Mouse (Mus musculus) limb, embryonic 10.5 days (tissue): ENCODE results near the gene Rbm39. TPM values are rescaled to one million over a fixed set of nuclear protein-coding genes. Genes with fewer than 3 reads are reported as not detected.

Source experiments
- DNase-seq: peaks from one replicate; pipeline ENCODE4 v3.0.0-alpha.2; 2017; ENCODE audit warnings: low spot score
- H3K27ac ChIP-seq: fragments of 300-500 bp; sonication (generic); 2 replicates; pipeline ENCODE4 v1.5.1; 2016; ENCODE audit warnings: mild to moderate bottlenecking
- H3K27me3 ChIP-seq: fragments of 300-500 bp; sonication (generic); 2 replicates; pipeline ENCODE4 v1.6.1; 2016; ENCODE audit warnings: low read depth, mild to moderate bottlenecking; ENCODE audit not compliant: poor library complexity, severe bottlenecking
- H3K36me3 ChIP-seq: fragments of 300-500 bp; sonication (generic); 2 replicates; pipeline ENCODE4 v1.6.1; 2016; ENCODE audit warnings: mild to moderate bottlenecking, moderate library complexity
- H3K4me1 ChIP-seq: fragments of 300-500 bp; sonication (generic); 2 replicates; pipeline ENCODE4 v1.6.1; 2016
- H3K4me3 ChIP-seq: fragments of 300-500 bp; sonication (generic); 2 replicates; pipeline ENCODE4 v1.5.1; 2016; ENCODE audit warnings: mild to moderate bottlenecking, moderate library complexity
- H3K9me3 ChIP-seq: fragments of 300-500 bp; sonication (generic); replicated peaks from 2 replicates; pipeline ENCODE4 v1.6.1; 2016; ENCODE audit warnings: mild to moderate bottlenecking
- WGBS: fragments of 180-500 bp; shearing (Covaris S2); methylation state at CpG from one replicate; pipeline ENCODE4 v1.1.7; 2016; 5-methylcytosine and 5-hydroxymethylcytosine counted together
- polyA plus RNA-seq: library from polyadenylated mRNA; unstranded; fragments of >200 nt; fragmentation: Nextera tagmentation; extraction: Ambion mirVana; gene quantifications from 2 replicates; pipeline ENCODE4 v1.2.1, GENCODE M21; 2016

Gene Rbm39
- 469 and 559 TPM in 2 replicates for polyA plus RNA-seq

DNA sequence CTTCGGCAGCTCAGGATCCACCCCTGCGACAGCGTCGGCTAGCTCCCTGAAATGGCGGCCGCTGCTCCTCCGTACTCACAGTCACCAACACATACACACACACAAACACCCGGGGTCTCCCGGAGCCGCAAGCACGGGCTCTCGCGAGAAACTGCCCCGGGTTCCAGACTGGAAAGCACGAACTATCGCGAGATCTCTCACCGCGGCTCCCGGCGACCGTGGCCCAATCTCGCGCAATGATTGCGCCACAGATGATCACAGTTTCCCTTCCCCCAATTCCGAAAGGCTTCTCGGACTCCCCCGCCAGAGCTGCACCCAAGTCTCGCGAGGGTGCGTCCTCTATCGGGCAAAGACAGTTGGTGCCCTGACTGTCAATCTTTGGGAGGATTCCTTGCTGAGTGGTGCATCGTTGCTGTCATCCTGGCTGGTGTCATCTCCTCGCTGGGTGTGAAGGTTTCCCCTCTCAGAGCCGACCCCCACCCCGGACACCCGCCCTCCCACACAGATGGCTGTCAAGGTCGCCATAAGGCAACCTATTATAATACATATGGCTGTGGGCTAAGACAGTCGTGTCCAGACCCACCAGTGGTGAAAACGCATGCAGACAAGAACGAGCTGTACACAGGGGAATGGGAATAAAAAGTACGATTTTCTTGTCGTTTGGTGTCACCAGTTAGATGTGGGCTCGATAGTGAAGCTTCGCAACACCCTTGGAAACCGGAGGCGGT is at the start of gene Rbm39:
Rbm39 (minus strand) TSS at position 145 of the 728 bp plus-strand sequence.
- DNase-seq: peak; percentile 100
- peak within 1 kb of the TSS; percentile 90 for H3K4me3 ChIP-seq
- H3K36me3 ChIP-seq: peaks cover 41% of the 10 kb centered on the region
- peaks cover 20% of the 10 kb centered on the region for H3K4me1 ChIP-seq
- no peaks in the 10 kb centered on the region for H3K9me3 ChIP-seq
- no peaks in the 10 kb centered on the region for H3K27me3 ChIP-seq
- peak within 1 kb of the TSS; percentile 100 for H3K27ac ChIP-seq
- WGBS: under 1% methylated on average over 47 of the region's 47 CpGs

GRCm38 (mm10) chr2:156229171-156229570 is 49.1 kb upstream of the Rbm39 start:
- Histone ChIP-seq H3K27ac (no peak overlapping the region), H3K9me3 (no peaks in the 10 kb centered on the region), H3K36me3 (peaks cover 89% of the 10 kb centered on the region), H3K27me3 (no peaks in the 10 kb centered on the region), H3K4me3 (no peak overlapping the region), H3K4me1 (peaks cover 11% of the 10 kb centered on the region)
- no peak for DNase-seq
- whole genome bisulfite sequencing: 95% methylated on average over 1 of the region's 1 CpGs

DNA sequence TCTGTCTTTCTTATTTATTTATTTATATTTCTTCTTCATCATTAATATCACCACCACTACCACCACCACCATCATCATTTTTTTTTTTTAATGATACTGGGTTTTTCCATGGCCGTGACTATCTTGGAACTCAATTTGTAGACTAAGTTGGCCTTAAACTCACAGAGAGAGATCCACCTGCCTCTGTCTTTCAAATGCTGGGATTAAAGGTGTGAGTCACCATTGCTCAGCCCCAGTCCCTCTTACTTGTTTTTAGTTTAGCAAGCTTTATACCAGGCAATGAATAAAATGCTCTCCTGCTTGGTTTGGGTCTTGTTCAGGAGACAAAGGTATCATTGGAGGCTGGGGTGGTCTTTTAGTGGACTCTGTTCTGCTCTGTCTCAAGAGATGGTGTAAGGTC is 47.7 kb upstream of the Rbm39 start:
- no peak overlapping the region for H3K4me3 ChIP-seq
- DNase-seq: no peak
- H3K9me3 ChIP-seq: no peaks in the 10 kb centered on the region
- H3K27ac ChIP-seq: no peak overlapping the region
- H3K4me1 ChIP-seq: no peaks in the 10 kb centered on the region
- peaks cover 94% of the 10 kb centered on the region for H3K36me3 ChIP-seq
- WGBS: 89% methylated on average over 1 of the region's 1 CpGs
- H3K27me3 ChIP-seq: no peaks in the 10 kb centered on the region

- H3K36me3 ChIP-seq: peaks cover 80% of the 10 kb centered on the region
- no peaks in the 10 kb centered on the region for H3K27me3 ChIP-seq
- no peaks in the 10 kb centered on the region for H3K9me3 ChIP-seq
- H3K4me3 ChIP-seq: no peak overlapping the region
- no peak overlapping the region for H3K27ac ChIP-seq
- H3K4me1 ChIP-seq: no peaks in the 10 kb centered on the region
- 95% methylated on average over 5 of the region's 5 CpGs for WGBS
- no peak for DNase-seq
These were observed 44.0 kb upstream of the Rbm39 start for GRCm38 (mm10) chr2:156224043-156224442.

DNA sequence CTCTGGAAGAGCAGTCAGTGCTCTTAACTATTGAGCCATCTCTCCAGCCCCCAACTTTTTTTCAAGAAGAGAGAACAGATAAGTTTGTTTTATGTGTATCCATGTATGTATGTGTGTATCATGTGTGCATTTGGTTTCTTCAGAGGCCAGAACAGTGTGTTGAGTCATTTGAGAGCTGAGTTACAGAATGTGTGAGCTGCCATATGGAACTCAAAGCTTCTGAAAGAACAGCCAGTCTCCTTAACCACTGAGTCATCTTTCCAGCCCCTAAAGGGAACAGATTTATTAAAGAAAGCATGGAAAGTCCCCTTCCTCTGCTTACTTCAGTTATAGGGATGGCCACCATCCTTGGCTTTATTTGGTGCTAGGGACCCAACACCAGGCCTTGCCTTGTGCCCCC is 42.1 kb upstream of the Rbm39 start:
- H3K4me3 ChIP-seq: no peak overlapping the region
- H3K36me3 ChIP-seq: peaks cover 68% of the 10 kb centered on the region
- no peaks in the 10 kb centered on the region for H3K4me1 ChIP-seq
- no peaks in the 10 kb centered on the region for H3K27me3 ChIP-seq
- no peak for DNase-seq
- H3K9me3 ChIP-seq: no peaks in the 10 kb centered on the region
- no peak overlapping the region for H3K27ac ChIP-seq

DNA sequence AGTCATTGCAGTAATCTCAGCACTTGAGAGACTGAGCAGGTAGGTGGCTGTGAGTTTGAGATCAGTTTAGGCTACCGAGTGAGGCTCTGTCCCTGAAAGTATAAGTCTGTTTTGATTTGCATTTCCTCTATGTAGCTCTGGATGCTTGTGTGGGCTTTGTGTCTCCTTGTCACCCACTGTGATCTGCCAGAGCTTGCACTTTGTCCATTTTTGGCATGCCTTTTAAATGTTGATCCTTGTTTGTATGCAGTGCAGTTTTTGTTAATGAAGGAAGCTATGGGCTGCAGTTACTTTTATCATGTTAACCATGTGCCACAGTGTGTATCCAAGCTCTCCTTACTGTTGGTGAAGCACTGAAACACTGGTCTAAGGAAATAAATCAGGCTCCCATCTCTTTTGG is 37.7 kb upstream of the Rbm39 start:
- WGBS: 91% methylated on average over 1 of the region's 1 CpGs
- H3K4me1 ChIP-seq: no peaks in the 10 kb centered on the region
- H3K4me3 ChIP-seq: no peak overlapping the region
- DNase-seq: no peak
- H3K36me3 ChIP-seq: peaks cover 45% of the 10 kb centered on the region
- H3K9me3 ChIP-seq: no peaks in the 10 kb centered on the region
- H3K27me3 ChIP-seq: no peaks in the 10 kb centered on the region
- no peak overlapping the region for H3K27ac ChIP-seq

DNA sequence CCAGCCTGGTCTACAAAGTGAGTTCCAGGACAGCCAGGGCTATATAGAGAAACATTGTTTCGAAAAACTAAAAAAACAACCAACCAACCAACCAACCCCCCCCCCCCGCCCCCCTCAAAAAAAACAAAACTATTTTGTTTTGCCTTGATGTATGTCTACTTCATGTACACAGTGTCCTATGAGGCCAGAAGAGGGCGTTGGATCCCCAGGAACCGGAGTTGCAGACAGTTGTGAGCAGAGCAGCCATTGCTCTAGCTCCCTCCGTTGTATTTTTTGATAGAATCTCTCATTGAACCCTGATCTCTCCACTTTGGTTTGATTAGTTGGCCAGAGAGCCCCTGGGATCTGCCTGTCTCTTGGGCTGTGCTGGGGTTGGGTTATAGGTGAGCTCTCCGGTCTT is 23.9 kb upstream of the Rbm39 start:
- Histone ChIP-seq H3K4me3 (no peak overlapping the region), H3K27ac (no peak overlapping the region), H3K36me3 (peaks cover 83% of the 10 kb centered on the region), H3K27me3 (no peaks in the 10 kb centered on the region), H3K9me3 (no peaks in the 10 kb centered on the region), H3K4me1 (peaks cover 18% of the 10 kb centered on the region)
- DNase-seq: no peak
- WGBS: 94% methylated on average over 6 of the region's 6 CpGs

DNA sequence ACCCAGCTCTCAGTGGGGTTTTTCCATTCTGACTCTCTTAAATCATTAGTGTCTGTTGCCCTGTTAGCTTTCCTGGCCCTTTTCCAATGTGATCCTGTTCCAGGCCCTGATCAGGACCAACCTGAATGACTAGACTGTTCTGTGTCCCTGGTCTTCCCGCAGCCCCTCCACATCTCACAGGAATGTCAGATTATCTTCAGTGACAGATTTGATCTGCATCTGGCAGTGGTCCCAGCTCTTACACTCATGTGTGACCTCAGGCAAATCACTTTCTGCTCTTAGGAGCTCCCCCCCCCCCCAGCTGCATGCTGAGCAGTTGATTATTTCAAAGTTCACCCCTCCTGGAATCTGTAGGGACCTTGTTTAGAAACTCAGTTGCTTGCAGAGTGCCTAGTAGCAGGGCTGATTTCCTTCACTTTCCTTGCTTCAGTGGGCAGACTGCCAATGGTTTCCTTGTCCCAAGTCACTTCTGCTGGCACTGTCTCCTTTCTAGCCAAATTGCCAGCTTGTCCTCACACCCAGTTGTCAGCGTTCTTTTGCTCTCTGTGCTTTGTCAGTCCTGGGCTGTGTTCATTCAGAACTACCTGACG is 22.9 kb upstream of the Rbm39 start:
- Histone ChIP-seq H3K9me3 (no peaks in the 10 kb centered on the region), H3K27ac (no peak overlapping the region), H3K4me1 (peaks cover 27% of the 10 kb centered on the region), H3K4me3 (no peak overlapping the region), H3K36me3 (peaks cover 73% of the 10 kb centered on the region), H3K27me3 (no peaks in the 10 kb centered on the region)
- no peak for DNase-seq
- WGBS: 78% methylated on average over 3 of the region's 3 CpGs

- H3K9me3 ChIP-seq: no peaks in the 10 kb centered on the region
- no peak overlapping the region for H3K4me3 ChIP-seq
- peaks cover 37% of the 10 kb centered on the region for H3K4me1 ChIP-seq
- H3K27ac ChIP-seq: no peak overlapping the region
- DNase-seq: no peak
- peaks cover 61% of the 10 kb centered on the region for H3K36me3 ChIP-seq
- no peaks in the 10 kb centered on the region for H3K27me3 ChIP-seq
- WGBS: 96% methylated on average over 4 of the region's 4 CpGs
These were observed 21.4 kb upstream of the Rbm39 start for GRCm38 (mm10) chr2:156201486-156201885.

DNA sequence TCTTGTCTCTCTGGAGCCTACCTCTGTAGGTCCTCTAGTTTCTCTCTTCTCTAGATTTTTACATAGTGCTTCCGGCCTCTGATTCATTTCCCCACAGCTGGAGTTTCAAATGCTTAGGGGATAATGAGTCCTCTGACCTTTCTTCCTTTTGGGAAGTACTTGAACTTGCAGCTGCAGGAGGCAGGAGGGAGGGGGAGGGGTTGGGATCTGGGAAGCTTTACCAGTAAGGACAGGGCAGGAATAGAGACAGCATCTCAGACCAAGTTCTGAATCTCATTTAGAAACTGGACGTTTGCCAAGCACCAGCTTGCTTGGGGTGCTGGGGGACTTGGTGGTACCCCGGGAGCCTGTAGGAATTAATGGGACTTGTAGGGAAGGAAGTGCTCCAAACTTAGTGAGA is 19.9 kb upstream of the Rbm39 start:
- peaks cover 46% of the 10 kb centered on the region for H3K36me3 ChIP-seq
- no peak for DNase-seq
- no peaks in the 10 kb centered on the region for H3K9me3 ChIP-seq
- WGBS: 82% methylated on average over 3 of the region's 3 CpGs
- no peaks in the 10 kb centered on the region for H3K27me3 ChIP-seq
- H3K27ac ChIP-seq: no peak overlapping the region; the same call in 1 of the 2 replicates
- H3K4me1 ChIP-seq: peaks cover 44% of the 10 kb centered on the region
- no peak overlapping the region for H3K4me3 ChIP-seq

DNA sequence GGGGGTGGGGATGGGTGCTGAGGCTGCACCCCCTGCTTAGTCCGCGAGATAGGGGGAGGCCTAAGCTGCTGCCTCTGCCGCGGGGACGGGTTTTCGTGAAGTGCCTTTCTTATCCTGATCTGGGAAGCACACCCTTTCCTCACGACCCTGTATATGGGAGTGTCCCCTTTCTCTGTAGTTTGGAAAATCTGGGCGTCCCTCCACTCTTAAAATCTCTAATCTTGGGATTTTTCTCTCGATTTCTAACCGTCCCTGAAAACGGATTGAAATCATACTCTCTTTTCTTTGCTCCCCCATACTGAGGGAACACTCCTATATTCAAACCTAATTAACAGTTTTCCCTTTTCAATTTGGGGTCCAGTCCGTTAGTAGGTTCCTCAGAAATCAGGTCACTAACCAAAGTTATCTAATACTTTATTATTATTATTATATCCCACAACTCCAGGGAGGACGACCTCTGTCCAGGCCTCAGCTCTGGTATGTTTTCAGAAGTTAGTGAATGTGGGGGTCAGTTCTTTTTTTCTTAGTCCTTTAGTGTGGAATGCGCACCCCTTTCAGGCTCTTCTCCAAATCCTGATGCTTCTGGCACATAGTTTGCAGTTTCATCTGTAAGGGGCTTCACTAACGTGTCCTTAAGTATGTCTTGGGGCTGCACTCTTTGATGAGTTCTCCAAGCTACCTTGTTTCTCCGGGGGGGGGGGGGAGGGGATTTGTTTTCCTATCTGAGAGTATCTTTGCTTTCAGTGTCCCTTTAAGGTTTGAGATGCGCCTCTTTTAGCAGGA is 17.3 kb upstream of the Rbm39 start:
- Histone ChIP-seq H3K27me3 (no peaks in the 10 kb centered on the region), H3K9me3 (no peaks in the 10 kb centered on the region), H3K4me1 (peaks cover 40% of the 10 kb centered on the region), H3K4me3 (peak overlapping the region; percentile 84), H3K27ac (peak overlapping the region; percentile 98), H3K36me3 (peaks cover 24% of the 10 kb centered on the region)
- no peak for DNase-seq
- 6% methylated on average over 17 of the region's 17 CpGs for WGBS

- H3K27ac ChIP-seq: peak within 1 kb of the TSS; percentile 98
- no peaks in the 10 kb centered on the region for H3K27me3 ChIP-seq
- under 1% methylated on average over 88 of the region's 88 CpGs for WGBS
- H3K36me3 ChIP-seq: peaks cover 20% of the 10 kb centered on the region
- peaks cover 40% of the 10 kb centered on the region for H3K4me1 ChIP-seq
- DNase-seq: peak; percentile 100
- H3K9me3 ChIP-seq: no peaks in the 10 kb centered on the region
- peak within 1 kb of the TSS; percentile 84 for H3K4me3 ChIP-seq
These were observed 16.5 kb upstream of the Rbm39 start, which contains the start of gene Phf20 for GRCm38 (mm10) chr2:156196302-156197128. TSS of gene Phf20 (plus strand) at chr2:156196466.
